Mouse (Mus musculus): ENCODE results near the gene Vmn1r117. TPM values are rescaled to one million over a fixed set of nuclear protein-coding genes. Genes with fewer than 3 reads are reported as not detected.
"Not testable (repeated sequence)": the region's sequence is repeated elsewhere in the genome, so short reads cannot be mapped to it uniquely, and the experiment has no call there.

Gene Vmn1r117
- polyA plus RNA-seq (2012; rRNA removed): not detected in 2 replicates

GRCm38 (mm10) chr7:20884021-20884420, at the start of gene Vmn1r117:
TSS of gene Vmn1r117 (minus strand) at chr7:20884121.
- WGBS: no CpG with 5 or more reads among the region's 2 CpGs
- DNase-seq (ENCODE audit: low read depth, low spot score): not testable (repeated sequence)

DNA sequence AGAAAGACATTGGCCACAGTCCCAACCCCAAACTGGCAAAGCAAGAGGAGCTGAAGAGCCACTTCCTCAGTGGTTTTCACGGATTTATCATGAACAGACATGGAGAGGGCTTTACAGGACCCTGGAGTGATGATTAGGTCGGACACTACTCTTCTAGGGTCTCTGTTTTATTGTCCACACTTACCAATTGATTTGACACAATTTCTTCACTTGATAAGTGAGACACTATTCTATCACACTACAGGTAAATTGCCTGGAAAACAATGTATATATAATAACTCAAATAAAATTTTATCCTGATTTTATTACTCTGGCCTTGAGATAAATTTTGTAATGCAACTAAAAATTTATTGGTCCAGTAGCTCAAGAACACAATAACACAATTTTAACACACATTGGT, 28.3 kb upstream of the Vmn1r117 start, which contains the start of gene Vmn1r118:
Gene Vmn1r118, minus strand, starts transcription at position 101 of the 400 bp plus-strand sequence.
- not testable (repeated sequence) for DNase-seq (ENCODE audit: low read depth, low spot score)
- no CpG with 5 or more reads among the region's 2 CpGs for WGBS

GRCm38 (mm10) chr7:20871956-20872355, 12.0 kb downstream of the Vmn1r117 start, which contains the start of gene Vmn1r116:
TSS of gene Vmn1r116 (plus strand) at chr7:20872256.
- not testable (repeated sequence) for DNase-seq (ENCODE audit: low read depth, low spot score)
- 48% methylated on average over 3 of the region's 3 CpGs for WGBS

GRCm38 (mm10) chr7:20844885-20845284, 39.0 kb downstream of the Vmn1r117 start, which contains the start of gene Vmn1r115:
TSS of gene Vmn1r115 (minus strand) at chr7:20844985.
- DNase-seq (ENCODE audit: low read depth, low spot score): not testable (repeated sequence)
- WGBS: 80% methylated on average over 1 of the region's 3 CpGs

Other genes with a start within 250 kb of the Vmn1r117 start
- gene Vmn1r107, start 215.2 kb downstream of the Vmn1r117 start, polyA plus RNA-seq (2012; rRNA removed): not detected in 2 replicates
- not detected in 2 replicates for gene Vmn1r111, start 180.9 kb downstream of the Vmn1r117 start, polyA plus RNA-seq (2012; rRNA removed)
- not detected in 2 replicates for gene Gm10668, start 153.5 kb downstream of the Vmn1r117 start, polyA plus RNA-seq (2012; rRNA removed)
- not detected in 2 replicates for gene Vmn1r112, start 112.9 kb downstream of the Vmn1r117 start, polyA plus RNA-seq (2012; rRNA removed)
- gene Vmn1r113, start 96.8 kb downstream of the Vmn1r117 start, polyA plus RNA-seq (2012; rRNA removed): not detected in 2 replicates
- gene Vmn1r114, start 71.9 kb downstream of the Vmn1r117 start, polyA plus RNA-seq (2012; rRNA removed): not detected in 2 replicates
- not detected in 2 replicates for gene Vmn1r115, start 39.1 kb downstream of the Vmn1r117 start, polyA plus RNA-seq (2012; rRNA removed)
- not detected in 2 replicates for gene Vmn1r116, start 11.9 kb downstream of the Vmn1r117 start, polyA plus RNA-seq (2012; rRNA removed)
- not detected in 2 replicates for gene Vmn1r118, start 28.2 kb upstream of the Vmn1r117 start, polyA plus RNA-seq (2012; rRNA removed)
- gene Vmn1r119, start 128.3 kb upstream of the Vmn1r117 start, polyA plus RNA-seq (2012; rRNA removed): not detected in 2 replicates
- gene Vmn1r120, start 169.7 kb upstream of the Vmn1r117 start, polyA plus RNA-seq (2012; rRNA removed): not detected in 2 replicates
- gene Vmn1r121, start 214.4 kb upstream of the Vmn1r117 start, polyA plus RNA-seq (2012; rRNA removed): not detected in 2 replicates